Mouse (Mus musculus) CD4-positive naive resting alpha-beta T cell, adult 76 days (primary cell): ENCODE results near the gene Asb4. TPM values are rescaled to one million over a fixed set of nuclear protein-coding genes. Genes with fewer than 3 reads are reported as not detected.

Source experiments
- total RNA-seq: library from RNA; stranded (reverse); gene quantifications from one replicate; pipeline ENCODE4 v1.2.4, GENCODE M21; 2023

Gene Asb4
- total RNA-seq = not detected

DNA sequence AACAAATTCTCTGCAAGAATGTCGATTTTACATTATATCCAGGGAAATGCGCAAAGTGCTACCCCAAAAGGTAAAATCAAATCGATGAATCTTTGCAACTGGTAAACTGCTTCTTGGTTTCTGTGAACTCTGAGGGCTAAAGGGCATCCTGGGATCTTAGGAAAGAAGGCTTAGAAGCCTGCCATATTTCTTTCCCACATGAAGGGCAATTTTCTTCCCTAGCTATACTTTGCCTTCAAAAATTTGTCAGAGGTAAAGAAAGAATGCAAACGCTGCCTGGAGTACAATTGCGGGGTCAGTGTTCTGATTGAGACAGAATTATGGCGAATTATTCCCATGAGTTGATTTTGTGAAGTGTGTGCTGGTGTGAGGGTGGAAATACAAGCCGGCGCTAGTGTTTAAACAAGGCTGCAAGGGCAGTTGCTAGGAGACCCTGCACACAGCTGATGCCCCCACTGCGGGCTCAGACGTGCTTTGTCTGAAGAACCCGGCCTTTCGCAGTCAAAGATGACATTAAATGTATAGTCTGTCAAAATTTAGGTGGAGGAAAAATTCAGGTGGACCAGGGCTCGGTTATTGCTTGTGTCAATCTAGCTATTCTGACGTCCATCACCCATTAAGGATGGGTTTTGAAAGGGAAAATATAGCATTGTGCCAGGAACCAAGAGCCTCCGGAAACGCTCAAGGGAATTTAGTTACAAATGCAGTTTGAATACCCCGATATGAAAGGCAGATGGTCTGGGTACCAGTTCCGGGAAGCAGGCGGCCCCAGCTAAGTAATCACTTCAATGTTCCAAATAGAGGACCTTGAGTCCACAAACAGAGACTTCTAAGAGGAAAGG lies at the start of gene Asb4:
Asb4 (plus strand) TSS at position 51 of the 842 bp plus-strand sequence.

Other genes with a start within 250 kb of the Asb4 start
- gene Pon1, start 189.4 kb upstream of the Asb4 start, total RNA-seq = not detected
- gene Pon3, start 127.1 kb upstream of the Asb4 start, total RNA-seq = 1.6 TPM
- 45.3 TPM for gene Pon2, start 84.9 kb upstream of the Asb4 start, total RNA-seq
- gene Pdk4, start 112.9 kb downstream of the Asb4 start, total RNA-seq = not detected